Mouse (Mus musculus) megakaryocyte, embryonic 14.5 days (primary cell): ENCODE data around the gene Arl4d.

Experiments
- FLI1 ChIP-seq: IDR thresholded peaks from 2 replicates; pipeline ENCODE4 v1.6.1; 2012; ENCODE audit warnings: low read length, inconsistent platforms, mixed read lengths
- GATA1 ChIP-seq: IDR thresholded peaks from 3 replicates; pipeline ENCODE4 v1.6.1; 2012; ENCODE audit warnings: mixed read lengths, low read length, inconsistent platforms, borderline replicate concordance

DNA sequence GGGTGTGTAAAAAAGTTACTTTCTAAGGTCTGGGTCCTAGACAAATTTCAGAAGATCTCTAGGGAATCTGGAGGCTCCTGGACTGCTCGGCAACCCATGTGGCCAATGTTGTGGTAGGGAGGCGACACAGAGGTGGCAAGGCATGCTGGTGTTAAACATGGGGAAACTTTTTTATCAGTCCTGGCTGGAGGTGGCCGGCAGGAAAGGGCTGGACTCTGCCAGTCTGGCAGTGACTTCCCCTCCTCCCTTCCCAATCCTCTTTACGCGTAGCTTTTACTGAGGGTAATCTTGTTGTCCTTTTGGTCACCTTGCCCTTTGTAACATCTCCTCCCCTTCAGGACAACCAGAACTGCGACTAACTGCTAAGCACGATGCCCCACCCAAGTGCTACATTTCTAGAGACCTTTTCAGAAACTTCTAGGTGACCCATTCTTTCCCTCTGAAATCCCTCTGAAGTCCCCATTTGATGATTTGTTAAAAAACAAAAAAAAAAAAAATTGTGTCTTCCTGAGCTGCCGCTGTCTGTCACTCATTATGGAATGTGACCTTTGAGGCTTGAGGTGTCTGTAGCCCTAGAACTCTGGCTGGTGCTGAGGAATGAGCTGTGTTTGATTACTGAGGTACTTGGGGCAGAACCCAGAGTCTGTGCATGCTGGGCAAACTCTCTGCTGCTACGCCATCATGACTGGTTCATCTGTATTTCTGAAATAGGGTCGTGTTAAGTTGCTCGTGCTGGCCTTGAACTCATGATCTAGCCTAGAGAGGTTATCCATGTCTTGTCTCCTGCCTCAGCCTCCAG is 1.9 kb upstream of the Arl4d start:
- TF ChIP-seq GATA1 = no peak
- TF ChIP-seq FLI1 = no peak
